Mouse (Mus musculus) megakaryocyte-erythroid progenitor cell, adult 5-6 weeks (primary cell): Measurements from ENCODE around the gene Tm4sf19. TPM values are rescaled to one million over a fixed set of nuclear protein-coding genes. Genes with fewer than 3 reads are reported as not detected.

Experiments used
- total RNA-seq, 2 experiments: library from RNA; stranded (forward) in 1 of 2; stranded (reverse) in 1 of 2; fragments of 200-1000, 215-1000 nt in 1 of 2; fragments of >200 nt in 1 of 2; fragmentation: Nextera tagmentation in 1 of 2; gene quantifications; 2 replicates each; pipeline ENCODE4 v1.2.3; 2014 to 2017

The Tm4sf19 gene
- total RNA-seq, 2 experiments from 2014 or later = not detected

Other genes with a start within 250 kb of the Tm4sf19 start
- 40.4 and 53.3 TPM in 2 replicates for gene Nrros, start 234.9 kb upstream of the Tm4sf19 start, total RNA-seq (2014; fragmentation: Nextera tagmentation)
- gene Nrros, start 234.9 kb upstream of the Tm4sf19 start, total RNA-seq (2017) = 33.4 and 40.3 TPM in 2 replicates
- 0.81 TPM in 1 of 2 replicates, not detected in the other for gene Bex6, start 220.7 kb upstream of the Tm4sf19 start, total RNA-seq (2014; fragmentation: Nextera tagmentation)
- 3.6 TPM in 1 of 2 replicates, not detected in the other for gene Bex6, start 220.7 kb upstream of the Tm4sf19 start, total RNA-seq (2017)
- 17.3 and 20.0 TPM in 2 replicates for gene Fbxo45, start 153.3 kb upstream of the Tm4sf19 start, total RNA-seq (2014; fragmentation: Nextera tagmentation)
- 19.4 and 26.9 TPM in 2 replicates for gene Fbxo45, start 153.3 kb upstream of the Tm4sf19 start, total RNA-seq (2017)
- gene Wdr53, start 153.3 kb upstream of the Tm4sf19 start, total RNA-seq (2014; fragmentation: Nextera tagmentation) = 11.8 and 17.1 TPM in 2 replicates
- 15.9 and 21.6 TPM in 2 replicates for gene Wdr53, start 153.3 kb upstream of the Tm4sf19 start, total RNA-seq (2017)
- gene Smco1, start 129.0 kb upstream of the Tm4sf19 start, total RNA-seq (2014; fragmentation: Nextera tagmentation) = not detected in 2 replicates
- gene Smco1, start 129.0 kb upstream of the Tm4sf19 start, total RNA-seq (2017) = not detected in 2 replicates
- 23.4 and 23.8 TPM in 2 replicates for gene Rnf168, start 123.0 kb upstream of the Tm4sf19 start, total RNA-seq (2014; fragmentation: Nextera tagmentation)
- 44.0 and 60.6 TPM in 2 replicates for gene Rnf168, start 123.0 kb upstream of the Tm4sf19 start, total RNA-seq (2017)
- 22.2 and 29.3 TPM in 2 replicates for gene Ubxn7, start 68.2 kb upstream of the Tm4sf19 start, total RNA-seq (2014; fragmentation: Nextera tagmentation)
- 32.3 and 32.7 TPM in 2 replicates for gene Ubxn7, start 68.2 kb upstream of the Tm4sf19 start, total RNA-seq (2017)
- 7.1 and 11.1 TPM in 2 replicates for gene Tctex1d2, start 19.2 kb downstream of the Tm4sf19 start, total RNA-seq (2014; fragmentation: Nextera tagmentation)
- gene Tctex1d2, start 19.2 kb downstream of the Tm4sf19 start, total RNA-seq (2017) = 14.3 and 17.2 TPM in 2 replicates
- 68.8 and 73.7 TPM in 2 replicates for gene Pcyt1a, start 30.4 kb downstream of the Tm4sf19 start, total RNA-seq (2014; fragmentation: Nextera tagmentation)
- 69.0 and 78.2 TPM in 2 replicates for gene Pcyt1a, start 30.4 kb downstream of the Tm4sf19 start, total RNA-seq (2017)
- gene Slc51a, start 87.4 kb downstream of the Tm4sf19 start, total RNA-seq (2014; fragmentation: Nextera tagmentation) = 2.7 TPM in 1 of 2 replicates, not detected in the other
- 0.53 and 1.3 TPM in 2 replicates for gene Slc51a, start 87.4 kb downstream of the Tm4sf19 start, total RNA-seq (2017)
- gene Zdhhc19, start 95.8 kb downstream of the Tm4sf19 start, total RNA-seq (2014; fragmentation: Nextera tagmentation) = 1.2 TPM in 1 of 2 replicates, not detected in the other
- gene Zdhhc19, start 95.8 kb downstream of the Tm4sf19 start, total RNA-seq (2017) = not detected in 2 replicates
- 316 and 327 TPM in 2 replicates for gene Tfrc, start 208.4 kb downstream of the Tm4sf19 start, total RNA-seq (2014; fragmentation: Nextera tagmentation)
- 261 and 333 TPM in 2 replicates for gene Tfrc, start 208.4 kb downstream of the Tm4sf19 start, total RNA-seq (2017)
- gene Tnk2, start 243.4 kb downstream of the Tm4sf19 start, total RNA-seq (2014; fragmentation: Nextera tagmentation) = 45.7 and 54.4 TPM in 2 replicates
- 27.7 and 28.6 TPM in 2 replicates for gene Tnk2, start 243.4 kb downstream of the Tm4sf19 start, total RNA-seq (2017)